Mouse (Mus musculus): ENCODE results near the gene Fgd2. TPM values are rescaled to one million over a fixed set of nuclear protein-coding genes. Genes with fewer than 3 reads are reported as not detected.

Gene Fgd2
- polyA plus RNA-seq, 1 experiment: 0.44 TPM

- no peak overlapping the region for H3K4me3 ChIP-seq (ENCODE audit: insufficient read depth, low read length)
- TF ChIP-seq CTCF (IDR thresholded peaks at IDR 0.05; ENCODE audit: borderline replicate concordance, insufficient read depth, low read length) (no peak), POLR2A (IDR thresholded peaks at IDR 0.05; ENCODE audit: low read depth, low read length) (no peak)
- H3K27ac ChIP-seq (ENCODE audit: insufficient read depth, low read length): no peak overlapping the region
- 0 out of 2 replicates have a peak, but pooled peaks cover 3% of the 10 kb centered on the region for H3K4me1 ChIP-seq (ENCODE audit: control insufficient read depth, insufficient read depth, low read length)
Observed at GRCm38 (mm10) chr17:29419976-29420739, 59.4 kb downstream of the Fgd2 start.

GRCm38 (mm10) chr17:29421319-29421718 lies 60.6 kb downstream of the Fgd2 start:
- TF ChIP-seq POLR2A (IDR thresholded peaks at IDR 0.05; ENCODE audit: low read depth, low read length) (no peak), CTCF (IDR thresholded peaks at IDR 0.05; ENCODE audit: borderline replicate concordance, insufficient read depth, low read length) (no peak)
- no peak overlapping the region for H3K27ac ChIP-seq (ENCODE audit: insufficient read depth, low read length)
- no peak overlapping the region for H3K4me3 ChIP-seq (ENCODE audit: insufficient read depth, low read length)
- H3K4me1 ChIP-seq (ENCODE audit: control insufficient read depth, insufficient read depth, low read length): no peaks in the 10 kb centered on the region

- TF ChIP-seq POLR2A (IDR thresholded peaks at IDR 0.05; ENCODE audit: low read depth, low read length) (no peak), CTCF (IDR thresholded peaks at IDR 0.05; ENCODE audit: borderline replicate concordance, insufficient read depth, low read length) (no peak)
- no peak overlapping the region for H3K27ac ChIP-seq (ENCODE audit: insufficient read depth, low read length)
- no peaks in the 10 kb centered on the region for H3K4me1 ChIP-seq (ENCODE audit: control insufficient read depth, insufficient read depth, low read length)
- no peak overlapping the region for H3K4me3 ChIP-seq (ENCODE audit: insufficient read depth, low read length)
Observed at GRCm38 (mm10) chr17:29422337-29422736, 61.6 kb downstream of the Fgd2 start.

GRCm38 (mm10) chr17:29422912-29423504 lies 62.3 kb downstream of the Fgd2 start:
- H3K27ac ChIP-seq (ENCODE audit: insufficient read depth, low read length): no peak overlapping the region
- TF ChIP-seq POLR2A (IDR thresholded peaks at IDR 0.05; ENCODE audit: low read depth, low read length) (no peak), CTCF (IDR thresholded peaks at IDR 0.05; ENCODE audit: borderline replicate concordance, insufficient read depth, low read length) (no peak)

GRCm38 (mm10) chr17:29423991-29424390 lies 63.3 kb downstream of the Fgd2 start:
- TF ChIP-seq CTCF (IDR thresholded peaks at IDR 0.05; ENCODE audit: borderline replicate concordance, insufficient read depth, low read length) (no peak), POLR2A (IDR thresholded peaks at IDR 0.05; ENCODE audit: low read depth, low read length) (no peak)
- H3K27ac ChIP-seq (ENCODE audit: insufficient read depth, low read length): no peak overlapping the region

More at GRCm38 (mm10) chr17:29422912-29423504, 62.3 kb downstream of the Fgd2 start:
- peaks cover 2% of the 10 kb centered on the region; the same call in 1 of the 2 replicates for H3K4me1 ChIP-seq (ENCODE audit: control insufficient read depth, insufficient read depth, low read length)
- H3K4me3 ChIP-seq (ENCODE audit: insufficient read depth, low read length): no peak overlapping the region

GRCm38 (mm10) chr17:29425345-29425744 lies 64.6 kb downstream of the Fgd2 start:
- Histone ChIP-seq H3K27ac (ENCODE audit: insufficient read depth, low read length) (no peak overlapping the region), H3K4me3 (ENCODE audit: insufficient read depth, low read length) (no peak overlapping the region), H3K4me1 (ENCODE audit: control insufficient read depth, insufficient read depth, low read length) (peaks cover 3% of the 10 kb centered on the region; the same call in 1 of the 2 replicates)
- TF ChIP-seq CTCF (IDR thresholded peaks at IDR 0.05; ENCODE audit: borderline replicate concordance, insufficient read depth, low read length) (no peak), POLR2A (IDR thresholded peaks at IDR 0.05; ENCODE audit: low read depth, low read length) (no peak)

More at GRCm38 (mm10) chr17:29423991-29424390, 63.3 kb downstream of the Fgd2 start:
- H3K4me3 ChIP-seq (ENCODE audit: insufficient read depth, low read length): no peak overlapping the region
- H3K4me1 ChIP-seq (ENCODE audit: control insufficient read depth, insufficient read depth, low read length): peaks cover 3% of the 10 kb centered on the region; the same call in 1 of the 2 replicates

- H3K27ac ChIP-seq (ENCODE audit: insufficient read depth, low read length): no peak overlapping the region
- H3K4me1 ChIP-seq (ENCODE audit: control insufficient read depth, insufficient read depth, low read length): peaks cover 3% of the 10 kb centered on the region; the same call in 1 of the 2 replicates
- no peak for TF ChIP-seq CTCF (IDR thresholded peaks at IDR 0.05; ENCODE audit: borderline replicate concordance, insufficient read depth, low read length)
- TF ChIP-seq POLR2A (IDR thresholded peaks at IDR 0.05; ENCODE audit: low read depth, low read length): no peak
- no peak overlapping the region for H3K4me3 ChIP-seq (ENCODE audit: insufficient read depth, low read length)
Observed at GRCm38 (mm10) chr17:29428213-29428612, 67.5 kb downstream of the Fgd2 start.

GRCm38 (mm10) chr17:29428826-29429225 lies 68.1 kb downstream of the Fgd2 start:
- Histone ChIP-seq H3K27ac (ENCODE audit: insufficient read depth, low read length) (no peak overlapping the region), H3K4me1 (ENCODE audit: control insufficient read depth, insufficient read depth, low read length) (peaks cover 3% of the 10 kb centered on the region; the same call in 1 of the 2 replicates), H3K4me3 (ENCODE audit: insufficient read depth, low read length) (no peak overlapping the region)
- TF ChIP-seq POLR2A (IDR thresholded peaks at IDR 0.05; ENCODE audit: low read depth, low read length) (no peak), CTCF (IDR thresholded peaks at IDR 0.05; ENCODE audit: borderline replicate concordance, insufficient read depth, low read length) (no peak)

Other genes starting within 250 kb of the Fgd2 start
- not detected in 2 replicates for gene Rab44, start 246.8 kb upstream of the Fgd2 start, polyA plus RNA-seq (2011; ENCODE audit: insufficient read length, low read depth, missing spikeins)
- not detected in 2 replicates for gene Cpne5, start 122.7 kb upstream of the Fgd2 start, polyA plus RNA-seq (2011; ENCODE audit: insufficient read length, low read depth, missing spikeins)
- 31.5 and 36.8 TPM in 2 replicates for gene Ppil1, start 96.7 kb upstream of the Fgd2 start, polyA plus RNA-seq (2011; ENCODE audit: insufficient read length, low read depth, missing spikeins)
- gene BC004004, start 92.1 kb upstream of the Fgd2 start, polyA plus RNA-seq (2011; ENCODE audit: insufficient read length, low read depth, missing spikeins): 103 and 112 TPM in 2 replicates
- gene Pi16, start 43.2 kb upstream of the Fgd2 start, polyA plus RNA-seq (2011; ENCODE audit: insufficient read length, low read depth, missing spikeins): 0.23 and 0.61 TPM in 2 replicates
- gene Mtch1, start 13.0 kb upstream of the Fgd2 start, polyA plus RNA-seq (2011; ENCODE audit: insufficient read length, low read depth, missing spikeins): 296 and 366 TPM in 2 replicates
- 27.5 and 30.7 TPM in 2 replicates for gene Pim1, start 129.8 kb downstream of the Fgd2 start, polyA plus RNA-seq (2011; ENCODE audit: insufficient read length, low read depth, missing spikeins)
- gene Gm17657, start 188.7 kb downstream of the Fgd2 start, polyA plus RNA-seq (2011; ENCODE audit: insufficient read length, low read depth, missing spikeins): not detected in 2 replicates
- 10.7 and 13.6 TPM in 2 replicates for gene Tbc1d22b, start 188.9 kb downstream of the Fgd2 start, polyA plus RNA-seq (2011; ENCODE audit: insufficient read length, low read depth, missing spikeins)
- gene Tmem217, start 191.5 kb downstream of the Fgd2 start, polyA plus RNA-seq (2011; ENCODE audit: insufficient read length, low read depth, missing spikeins): not detected in 2 replicates

Data from embryonic fibroblast, embryonic 13.5 days (primary cell).